ENCODE assay signal across 8 mouse cellular contexts in the genomic region with DNA sequence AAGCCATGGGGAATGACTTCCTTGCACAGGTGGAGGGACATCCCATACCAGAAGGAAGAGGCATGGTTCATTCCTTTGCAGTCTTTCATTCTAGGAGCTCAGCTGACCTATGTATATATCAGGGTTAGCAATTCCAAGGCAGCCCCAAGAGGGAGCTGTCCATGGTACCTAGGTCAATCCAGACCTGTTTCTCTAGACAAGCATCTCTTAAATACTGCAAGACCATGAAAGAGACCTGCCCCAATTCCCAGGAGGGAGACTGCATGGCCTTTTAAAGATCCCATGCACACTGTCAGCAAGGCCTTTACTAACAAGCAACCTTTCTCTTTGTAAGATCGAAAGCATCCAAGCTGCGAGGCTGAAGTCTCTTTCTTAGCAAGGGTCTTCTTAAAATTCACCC.
A peak's percentile ranks its signal among the peaks of the same experiment; 100 is the strongest.
DNase-seq lines count a peak whose midpoint lies in the region.

No protein-coding gene starts in this region.

- peak; percentile 17 for DNase-seq in gastrocnemius, postnatal 14 days
- DNase-seq in gastrocnemius, postnatal 25 days, result no peak
- peak; percentile 40 for DNase-seq in urinary bladder, postnatal 25 days (ENCODE audit: low spot score)
- no peak for DNase-seq in urinary bladder, adult 2 months (ENCODE audit: low spot score)
- DNase-seq in kidney, postnatal 4 days, result peak; percentile 73 to 81
- peak; percentile 54 for DNase-seq in thymus, postnatal 4 days
- no peak for DNase-seq in spleen, adult 18-20 months
- DNase-seq in left cerebral cortex, postnatal 4 days, result no peak

- intact Hi-C loops in gastrocnemius, postnatal 14 days (cut with DNase I; ENCODE audit: low total_unique reads), result no loop called here
- intact Hi-C loops in left cerebral cortex, postnatal 4 days (cut with DNase I), result no loop called here

Comparison
In these comparisons a context has a peak if more than half of its experiments do, and no peak if none do; other contexts are left out.
1. DNase-seq: peak in gastrocnemius, postnatal 14 days (single experiment), urinary bladder, postnatal 25 days (single experiment), kidney, postnatal 4 days (2 of 2) and thymus, postnatal 4 days (single experiment); none in gastrocnemius, postnatal 25 days (single experiment), urinary bladder, adult 2 months (single experiment), spleen, adult 18-20 months (0 of 2) and left cerebral cortex, postnatal 4 days (single experiment).